Comparison of ENCODE assay signal across 18 mouse cellular contexts in the genomic region with DNA sequence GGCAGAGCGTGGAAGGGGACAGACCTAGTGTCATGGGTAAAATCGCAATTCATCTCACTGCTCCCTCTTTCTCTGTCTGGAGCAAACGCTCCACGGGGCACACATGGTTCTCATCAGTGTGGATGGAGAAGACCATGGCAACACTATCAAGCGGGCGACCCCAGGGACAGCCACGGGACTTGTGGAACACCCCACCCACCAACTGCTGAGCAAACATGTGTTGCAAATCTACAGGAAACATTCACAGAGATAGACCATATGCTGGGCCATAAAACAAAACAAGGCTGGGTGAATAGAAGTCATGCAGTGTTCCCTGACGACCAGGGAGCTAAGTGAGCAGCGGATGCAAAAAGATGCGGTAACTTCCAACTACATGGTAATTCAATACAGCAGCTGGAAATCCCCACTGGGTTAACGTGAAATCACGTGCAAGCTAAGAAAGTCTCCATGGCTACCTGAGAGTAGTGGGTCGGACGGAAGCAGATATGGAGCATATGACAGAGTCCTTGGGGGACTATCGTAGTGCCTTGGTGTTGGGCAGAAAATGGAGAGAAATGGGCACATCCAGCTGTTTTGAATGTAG. TPM values are rescaled to one million over a fixed set of nuclear protein-coding genes. Genes with fewer than 3 reads are reported as not detected.
DNase-seq lines count a peak whose midpoint lies in the region; ATAC-seq lines count a peak whose summit lies in the region.
"Had no signal": no experiment of that assay in that cellular context is flagged by ENCODE, and none has a peak within 500 bp of the region (broad histone marks: within the 10 kb centered on the region; RNA-seq: fewer than 3 reads in every experiment).

No protein-coding gene starts in this region.

- intact Hi-C loops in heart, postnatal 14 days (cut with DNase I): no loop called here

- H3K4me3 ChIP-seq in embryonic facial prominence, embryonic 11.5 days (ENCODE audit: low read depth, low read length): no peak overlapping the region
- H3K4me3 ChIP-seq: embryonic facial prominence, embryonic 12.5 days; forebrain, embryonic 12.5 days; heart, embryonic 15.5 days; left cerebral cortex, adult 2 months; liver, embryonic 13.5 days; myocyte had no signal

- no peaks in the 10 kb centered on the region for H3K9me3 ChIP-seq in embryonic facial prominence, embryonic 11.5 days (replicated peaks; ENCODE audit: control insufficient read depth, low read length)
- H3K9me3 ChIP-seq: embryonic facial prominence, embryonic 12.5 days; forebrain, embryonic 12.5 days; heart, embryonic 15.5 days; liver, embryonic 13.5 days had no signal

- H3K4me1 ChIP-seq in embryonic facial prominence, embryonic 11.5 days (ENCODE audit: control insufficient read depth, insufficient read depth, low read length): no peaks in the 10 kb centered on the region
- H3K4me1 ChIP-seq: heart, embryonic 15.5 days; liver, embryonic 13.5 days had no signal

- no peak overlapping the region for H3K27ac ChIP-seq in embryonic facial prominence, embryonic 11.5 days (replicated peaks; ENCODE audit: low read depth, low read length)
- H3K27ac ChIP-seq: embryonic facial prominence, embryonic 12.5 days; forebrain, embryonic 12.5 days; heart, embryonic 15.5 days; left cerebral cortex, adult 2 months; liver, embryonic 13.5 days had no signal

- no peaks in the 10 kb centered on the region for H3K36me3 ChIP-seq in embryonic facial prominence, embryonic 11.5 days (replicated peaks; ENCODE audit: control insufficient read depth, insufficient read depth, low read depth, low read length)
- H3K36me3 ChIP-seq: embryonic facial prominence, embryonic 12.5 days; forebrain, embryonic 12.5 days; heart, embryonic 15.5 days; liver, embryonic 13.5 days had no signal

- no peak overlapping the region for H3K9ac ChIP-seq in embryonic facial prominence, embryonic 11.5 days (replicated peaks; ENCODE audit: low read length)
- H3K9ac ChIP-seq: embryonic facial prominence, embryonic 12.5 days; forebrain, embryonic 12.5 days; heart, embryonic 15.5 days; liver, embryonic 13.5 days had no signal

- whole genome bisulfite sequencing in embryonic facial prominence, embryonic 11.5 days: 50% methylated on average over 15 of the region's 15 CpGs

- H3K27me3 ChIP-seq in embryonic facial prominence, embryonic 11.5 days (ENCODE audit: control insufficient read depth, insufficient read depth, low read length): no peaks in the 10 kb centered on the region
- H3K27me3 ChIP-seq: embryonic facial prominence, embryonic 12.5 days; forebrain, embryonic 12.5 days; heart, embryonic 15.5 days; liver, embryonic 13.5 days had no signal

- H3K4me2 ChIP-seq in embryonic facial prominence, embryonic 11.5 days (ENCODE audit: low read depth, low read length): no peak overlapping the region
- H3K4me2 ChIP-seq: embryonic facial prominence, embryonic 12.5 days; forebrain, embryonic 12.5 days; heart, embryonic 15.5 days; liver, embryonic 13.5 days; midbrain, embryonic 11.5 days had no signal

- peak; percentile 24 to 59 for DNase-seq in kidney, postnatal 4 days
- no peak for DNase-seq in kidney, adult 9 months
- peak; percentile 58 for DNase-seq in embryonic facial prominence, embryonic 11.5 days (ENCODE audit: low spot score)
- peak; percentile 44 to 55 for DNase-seq in heart, postnatal 14 days
- DNase-seq in frontal cortex, postnatal 14 days (ENCODE audit: low spot score in 2 of 2): no peak
- DNase-seq in right cerebral cortex, postnatal 36 days (ENCODE audit: low spot score in 2 of 2): no peak
- DNase-seq in urinary bladder, adult 18-20 months (ENCODE audit: low spot score in 2 of 2): no peak
- DNase-seq: adrenal gland, adult 8-10 months; cerebellum, adult 2 months; gastrocnemius, postnatal 10 days; liver, embryonic 13.5 days; lung, postnatal 10 days had no signal

- no peak for ATAC-seq in embryonic facial prominence, embryonic 11.5 days (replicated peaks; ENCODE audit: insufficient number of reproducible peaks, low FRiP score, low TSS enrichment, low read depth)

RNA-seq across cellular contexts. Expression of a gene that starts 57.4 kb away (rescaled TPM):
- 33.1 and 35.5 TPM in 2 replicates for polyA plus RNA-seq in embryonic facial prominence, embryonic 11.5 days (2014; fragmentation: Nextera tagmentation; extraction: Ambion mirVana)
- 10 to 100 TPM; 49.5 to 51.3 TPM for total RNA-seq in heart, postnatal 14 days (2021)

Comparison
In these comparisons a context has a peak if more than half of its experiments do, and no peak if none do; other contexts are left out.
1. DNase-seq: peak in kidney, postnatal 4 days (2 of 2), embryonic facial prominence, embryonic 11.5 days (single experiment) and heart, postnatal 14 days (2 of 2); none in kidney, adult 9 months (single experiment), frontal cortex, postnatal 14 days (0 of 2), right cerebral cortex, postnatal 36 days (0 of 2) and urinary bladder, adult 18-20 months (0 of 2).